Mouse (Mus musculus) heart, postnatal 0 days (tissue): Measurements from ENCODE around the gene Cacna2d1.

Source experiments
- CTCF ChIP-seq: IDR thresholded peaks from 2 replicates; pipeline ENCODE4 v1.5.1; 2016; ENCODE audit warnings: antibody characterized with exemption, control low read depth, low read depth
- EP300 ChIP-seq: IDR thresholded peaks from 2 replicates; pipeline ENCODE4 v1.6.1; 2016; ENCODE audit warnings: antibody characterized with exemption, low read depth

- TF ChIP-seq CTCF: no peak
- TF ChIP-seq EP300: no peak
These were observed 480.2 kb downstream of the Cacna2d1 start for GRCm38 (mm10) chr5:16414693-16415092.
